Mouse (Mus musculus) spleen, adult 18-20 months (tissue): ENCODE measurements around the gene Psg22.
A peak's percentile ranks its signal among the peaks of the same experiment; 100 is the strongest.
"Not testable (repeated sequence)": the region's sequence is repeated elsewhere in the genome, so short reads cannot be mapped to it uniquely, and the experiment has no call there.

Source experiments
- DNase-seq, 2 experiments: peaks; one replicate each; pipeline ENCODE4 v3.0.0; 2022; ENCODE audit warnings: mixed read lengths in 2 of 2

Gene Psg22

DNA sequence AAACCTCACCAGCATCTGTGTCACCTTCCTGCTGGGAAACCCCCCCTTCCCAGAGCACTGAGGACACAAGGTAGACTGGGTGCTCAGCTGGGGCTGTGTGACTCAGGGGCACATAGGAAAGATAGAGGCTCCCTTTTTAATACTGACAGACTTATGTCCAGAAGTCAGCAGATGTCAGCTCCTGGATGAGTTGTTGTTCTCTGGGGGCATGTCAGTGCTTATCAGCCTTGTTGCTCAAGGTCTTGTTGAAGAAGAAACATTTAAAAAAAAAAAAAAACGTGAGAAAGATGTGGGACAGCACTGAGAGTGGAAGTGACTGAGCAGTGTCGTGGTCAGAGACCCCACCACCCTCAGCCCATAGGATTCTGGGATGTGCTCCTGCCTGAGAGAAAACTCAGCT is at the start of gene Psg22:
TSS of gene Psg22 (plus strand) at position 301 of the 400 bp plus-strand sequence.
- no peak for DNase-seq

- DNase-seq = peak in 1 of 2 experiments; percentile 3
These were observed 38.1 kb upstream of the Psg22 start for GRCm38 (mm10) chr7:18679772-18680171.

DNA sequence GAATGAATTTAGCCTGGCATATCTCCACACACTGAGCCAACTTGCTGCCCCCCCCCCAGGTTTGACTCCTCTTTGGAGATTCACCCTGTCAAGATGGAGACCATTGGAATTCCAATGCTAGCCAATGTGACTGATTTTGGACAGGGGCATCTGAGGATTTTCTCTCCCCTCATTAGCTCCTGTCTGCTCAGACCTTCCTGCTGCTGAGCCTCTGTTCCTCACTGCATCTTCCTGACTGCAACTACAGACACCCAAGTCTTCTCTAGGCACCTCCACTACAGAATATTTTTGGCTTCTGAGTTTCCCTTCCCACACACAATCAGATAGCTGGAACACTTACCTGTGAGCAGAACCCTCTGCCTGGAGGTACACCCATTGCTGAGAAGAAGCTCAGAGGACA is 32.3 kb upstream of the Psg22 start:
- DNase-seq = no peak

DNA sequence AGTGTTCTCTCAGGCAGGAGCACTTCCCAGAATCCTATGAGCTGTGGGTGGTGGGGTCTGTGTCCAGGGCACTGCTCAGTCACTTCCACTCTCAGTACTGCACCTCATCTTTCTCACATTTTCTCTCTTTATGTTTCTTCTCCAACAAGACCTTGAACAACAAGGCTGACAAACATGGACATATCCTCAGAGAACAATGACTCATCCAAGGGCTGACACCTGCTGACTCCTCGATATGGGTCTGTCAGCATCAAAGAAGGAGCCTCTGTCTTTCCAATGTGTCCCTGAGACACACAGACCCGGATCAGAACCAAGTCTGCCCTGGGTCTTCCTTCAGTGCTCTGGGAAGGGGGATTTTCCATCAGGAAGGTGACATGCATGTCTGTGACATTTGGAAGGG is 31.8 kb upstream of the Psg22 start, which contains the start of gene Psg20:
TSS of gene Psg20 (minus strand) at position 101 of the 400 bp plus-strand sequence.
- no peak for DNase-seq

DNA sequence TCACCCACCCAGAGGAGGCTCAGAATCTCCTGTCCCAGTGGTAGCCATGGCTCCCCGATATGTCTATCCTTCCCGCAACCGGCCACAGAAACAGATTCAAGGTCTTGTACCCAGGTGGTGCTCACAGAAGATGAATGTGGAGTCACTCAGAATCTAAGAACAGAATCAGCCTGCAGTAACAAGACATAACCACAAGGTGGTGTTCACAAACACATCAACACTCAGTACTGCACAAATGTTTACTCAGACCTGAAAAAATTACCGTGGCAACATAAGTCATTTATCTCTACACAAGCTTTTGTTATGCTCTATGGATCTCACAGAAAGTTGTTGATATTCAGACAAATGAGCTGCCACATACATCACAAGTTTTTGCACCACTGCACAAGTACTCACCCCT is 7.6 kb upstream of the Psg22 start:
- not testable (repeated sequence) for DNase-seq

DNA sequence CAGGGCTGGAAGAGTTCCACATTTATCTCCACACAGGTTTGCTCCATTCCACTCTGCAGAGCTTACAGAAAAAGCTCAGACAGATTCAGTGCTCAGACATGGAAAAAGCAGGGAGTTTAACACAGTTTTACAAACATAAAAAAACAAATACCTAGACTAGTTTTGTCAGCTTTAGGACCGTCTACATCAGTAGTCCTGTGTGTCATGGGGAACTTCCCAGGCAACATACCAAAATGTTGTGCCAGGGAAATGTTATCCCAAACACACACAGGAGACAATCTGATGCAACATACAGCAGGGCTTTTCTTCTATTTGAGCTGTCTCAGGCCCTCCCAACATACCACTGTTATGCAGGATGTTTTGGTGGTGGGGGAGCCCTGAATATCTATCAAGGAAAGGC is 7.0 kb upstream of the Psg22 start:
- no peak for DNase-seq

- DNase-seq = no peak
These were observed 2.3 kb upstream of the Psg22 start for GRCm38 (mm10) chr7:18715546-18715945.

- DNase-seq = no peak
These were observed 6.1 kb downstream of the Psg22 start for GRCm38 (mm10) chr7:18724001-18724400.

- not testable (repeated sequence) for DNase-seq
These were observed 8.0 kb downstream of the Psg22 start for GRCm38 (mm10) chr7:18725931-18726330.

DNA sequence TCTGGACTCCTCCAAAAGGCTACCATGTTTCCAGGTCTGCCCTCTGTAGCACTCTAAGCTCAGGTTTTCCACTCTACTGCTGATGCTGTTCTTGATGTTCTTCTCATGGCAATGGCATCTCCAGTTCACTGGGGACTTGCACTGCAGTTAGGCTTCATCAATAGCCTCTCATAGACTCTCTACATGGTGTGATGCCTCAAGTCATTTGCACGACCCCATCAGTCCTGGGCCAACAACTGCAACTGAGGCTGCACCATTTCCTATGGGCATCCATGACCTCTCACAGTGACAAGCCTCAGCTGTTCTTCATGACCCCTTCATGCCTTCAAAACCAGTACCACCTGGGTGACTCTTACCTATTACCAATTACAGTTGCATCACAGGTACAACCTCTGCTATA is 10.5 kb downstream of the Psg22 start:
- no peak for DNase-seq

GRCm38 (mm10) chr7:18733111-18733510 is 15.2 kb downstream of the Psg22 start:
- DNase-seq = no peak

- no peak for DNase-seq
These were observed 16.6 kb downstream of the Psg22 start for GRCm38 (mm10) chr7:18734451-18734850.

GRCm38 (mm10) chr7:18746189-18746860 is 28.4 kb downstream of the Psg22 start:
- DNase-seq = no peak

- DNase-seq = not testable (repeated sequence)
These were observed 29.5 kb downstream of the Psg22 start for GRCm38 (mm10) chr7:18747420-18747819.

GRCm38 (mm10) chr7:18748994-18749895 is 31.4 kb downstream of the Psg22 start:
- no peak for DNase-seq

GRCm38 (mm10) chr7:18749896-18750477 is 32.1 kb downstream of the Psg22 start:
- DNase-seq = peak in 1 of 2 experiments; percentile 28

GRCm38 (mm10) chr7:18760152-18760551 is 42.3 kb downstream of the Psg22 start:
- not testable (repeated sequence) for DNase-seq

DNA sequence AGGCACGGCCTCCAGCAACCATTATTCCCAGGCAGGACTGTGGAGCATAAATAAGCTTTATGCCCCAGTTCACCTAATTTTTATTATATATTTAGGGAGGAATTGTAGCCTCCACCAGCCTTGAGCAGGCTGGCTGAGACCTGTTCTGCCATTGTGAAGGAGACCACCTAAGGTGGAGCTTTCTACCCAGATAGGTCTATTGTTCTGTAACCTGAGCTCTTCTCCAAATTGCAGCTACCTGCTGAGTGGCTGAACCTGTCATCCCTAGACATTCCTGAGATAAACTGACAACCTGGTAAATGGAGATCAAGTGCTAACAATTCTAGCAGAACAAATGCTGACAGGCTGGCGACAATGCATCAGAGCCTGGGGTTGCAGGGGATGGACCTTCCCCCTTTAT is 45.0 kb downstream of the Psg22 start:
- DNase-seq = not testable (repeated sequence)
